Mouse (Mus musculus) midbrain, embryonic 16.5 days (tissue): ENCODE results near the gene Prrc2a. TPM values are rescaled to one million over a fixed set of nuclear protein-coding genes. Genes with fewer than 3 reads are reported as not detected.

ENCODE experiments used
- ATAC-seq: fragments of 200-750 bp; cut with Nextera tagmentation; 2 replicates; pipeline ENCODE4 v1.8.0; 2017; ENCODE audit warnings: moderate TSS enrichment
- H3K27ac ChIP-seq: fragments of 300-500 bp; sonication (generic); 2 replicates; pipeline ENCODE4 v1.5.1; 2014; ENCODE audit warnings: mild to moderate bottlenecking, low read length, mixed read lengths
- H3K27me3 ChIP-seq: fragments of 300-500 bp; sonication (generic); 2 replicates; pipeline ENCODE4 v1.6.1; 2014; ENCODE audit warnings: low read depth, low read length, mixed read lengths; ENCODE audit not compliant: control insufficient read depth, insufficient read depth
- H3K36me3 ChIP-seq: fragments of 300-500 bp; sonication (generic); 2 replicates; pipeline ENCODE4 v1.6.1; 2014; ENCODE audit warnings: mild to moderate bottlenecking, low read length, moderate library complexity, mixed read lengths; ENCODE audit not compliant: control insufficient read depth, insufficient read depth
- H3K4me1 ChIP-seq: fragments of 300-500 bp; sonication (generic); 2 replicates; pipeline ENCODE4 v1.6.1; 2014; ENCODE audit warnings: mild to moderate bottlenecking, low read length, mixed read lengths; ENCODE audit not compliant: control insufficient read depth, insufficient read depth
- H3K4me2 ChIP-seq: fragments of 300-500 bp; sonication (generic); 2 replicates; pipeline ENCODE4 v1.6.1; 2014; ENCODE audit warnings: mild to moderate bottlenecking, low read length, mixed read lengths
- H3K4me3 ChIP-seq: fragments of 300-500 bp; sonication (generic); 2 replicates; pipeline ENCODE4 v1.5.1; 2014; ENCODE audit warnings: low read depth, mild to moderate bottlenecking, low read length, moderate library complexity, mixed read lengths
- H3K9ac ChIP-seq: fragments of 300-500 bp; sonication (generic); 2 replicates; pipeline ENCODE4 v1.6.1; 2014; ENCODE audit warnings: low read depth, low read length, mixed read lengths
- H3K9me3 ChIP-seq: fragments of 300-500 bp; sonication (generic); replicated peaks from 2 replicates; pipeline ENCODE4 v1.6.1; 2014; ENCODE audit warnings: mild to moderate bottlenecking, low read length, mixed read lengths; ENCODE audit not compliant: control insufficient read depth, poor library complexity, severe bottlenecking
- WGBS: fragments of 180-500 bp; shearing (Covaris S2); extraction: QIAGEN DNeasy Blood & Tissue Kit; methylation state at CpG from one replicate; pipeline ENCODE4 v1.1.7; 2014; 5-methylcytosine and 5-hydroxymethylcytosine counted together
- polyA plus RNA-seq: library from polyadenylated mRNA; unstranded; fragments of >200 nt; fragmentation: Nextera tagmentation; extraction: Ambion mirVana; gene quantifications from 2 replicates; pipeline ENCODE4 v1.2.1, GENCODE M21; 2015

Gene Prrc2a
- polyA plus RNA-seq, 1 experiment from 2014 or later, result 148 TPM

- no peaks in the 10 kb centered on the region for H3K9me3 ChIP-seq
- no peak overlapping the region for H3K9ac ChIP-seq
- no peak overlapping the region for H3K4me3 ChIP-seq
- H3K27ac ChIP-seq, result no peak overlapping the region
- H3K36me3 ChIP-seq, result peaks cover 48% of the 10 kb centered on the region
- no peaks in the 10 kb centered on the region for H3K27me3 ChIP-seq
- H3K4me1 ChIP-seq, result peaks cover 26% of the 10 kb centered on the region
- WGBS, result 88% methylated on average over 11 of the region's 11 CpGs
- no peak for ATAC-seq
- H3K4me2 ChIP-seq, result peak overlapping the region; percentile 0; the same call in 1 of the 2 replicates
These were observed 3.3 kb downstream of the Prrc2a start for GRCm38 (mm10) chr17:35161421-35161820.

- Histone ChIP-seq H3K9me3 (no peaks in the 10 kb centered on the region), H3K4me3 (no peak overlapping the region), H3K27me3 (no peaks in the 10 kb centered on the region), H3K27ac (no peak overlapping the region), H3K9ac (no peak overlapping the region), H3K4me2 (no peak overlapping the region), H3K4me1 (peaks cover 18% of the 10 kb centered on the region), H3K36me3 (peaks cover 66% of the 10 kb centered on the region)
- no peak for ATAC-seq
- 87% methylated on average over 7 of the region's 7 CpGs for WGBS
These were observed 5.1 kb downstream of the Prrc2a start for GRCm38 (mm10) chr17:35159638-35160037.

- Histone ChIP-seq H3K27me3 (no peaks in the 10 kb centered on the region), H3K4me1 (peaks cover 18% of the 10 kb centered on the region), H3K9ac (no peak overlapping the region), H3K27ac (no peak overlapping the region), H3K9me3 (no peaks in the 10 kb centered on the region), H3K36me3 (peaks cover 72% of the 10 kb centered on the region), H3K4me3 (no peak overlapping the region), H3K4me2 (no peak overlapping the region)
- ATAC-seq, result no peak
- WGBS, result 95% methylated on average over 16 of the region's 16 CpGs
These were observed 5.7 kb downstream of the Prrc2a start for GRCm38 (mm10) chr17:35158850-35159593.

GRCm38 (mm10) chr17:35157661-35158175 lies 7.0 kb downstream of the Prrc2a start:
- Histone ChIP-seq H3K9me3 (no peaks in the 10 kb centered on the region), H3K4me3 (no peak overlapping the region), H3K27ac (no peak overlapping the region), H3K27me3 (no peaks in the 10 kb centered on the region), H3K36me3 (peaks cover 84% of the 10 kb centered on the region), H3K4me1 (peaks cover 12% of the 10 kb centered on the region), H3K9ac (no peak overlapping the region), H3K4me2 (no peak overlapping the region)
- ATAC-seq, result no peak
- WGBS, result 92% methylated on average over 8 of the region's 8 CpGs

GRCm38 (mm10) chr17:35157254-35157653 lies 7.4 kb downstream of the Prrc2a start:
- no peak overlapping the region for H3K4me3 ChIP-seq
- ATAC-seq, result no peak
- H3K27ac ChIP-seq, result no peak overlapping the region
- no peaks in the 10 kb centered on the region for H3K27me3 ChIP-seq
- H3K4me1 ChIP-seq, result peaks cover 8% of the 10 kb centered on the region
- no peak overlapping the region for H3K4me2 ChIP-seq
- no peak overlapping the region for H3K9ac ChIP-seq
- WGBS, result 94% methylated on average over 8 of the region's 8 CpGs
- peaks cover 88% of the 10 kb centered on the region for H3K36me3 ChIP-seq
- no peaks in the 10 kb centered on the region for H3K9me3 ChIP-seq

GRCm38 (mm10) chr17:35156461-35157200 lies 8.1 kb downstream of the Prrc2a start:
- Histone ChIP-seq H3K4me2 (no peak overlapping the region), H3K4me1 (peaks cover 2% of the 10 kb centered on the region), H3K27me3 (no peaks in the 10 kb centered on the region), H3K9ac (no peak overlapping the region), H3K4me3 (no peak overlapping the region), H3K9me3 (no peaks in the 10 kb centered on the region), H3K36me3 (peaks cover 89% of the 10 kb centered on the region), H3K27ac (no peak overlapping the region)
- no peak for ATAC-seq
- WGBS, result 90% methylated on average over 33 of the region's 33 CpGs

GRCm38 (mm10) chr17:35155451-35155850 lies 9.2 kb downstream of the Prrc2a start:
- no peak overlapping the region for H3K4me2 ChIP-seq
- no peak for ATAC-seq
- H3K9me3 ChIP-seq, result no peaks in the 10 kb centered on the region
- peaks cover 86% of the 10 kb centered on the region for H3K36me3 ChIP-seq
- no peaks in the 10 kb centered on the region for H3K4me1 ChIP-seq
- WGBS, result 89% methylated on average over 12 of the region's 12 CpGs
- H3K9ac ChIP-seq, result no peak overlapping the region
- H3K27me3 ChIP-seq, result no peaks in the 10 kb centered on the region
- no peak overlapping the region for H3K27ac ChIP-seq
- H3K4me3 ChIP-seq, result no peak overlapping the region

GRCm38 (mm10) chr17:35154616-35155015 lies 10.1 kb downstream of the Prrc2a start:
- no peak overlapping the region for H3K27ac ChIP-seq
- no peaks in the 10 kb centered on the region for H3K27me3 ChIP-seq
- no peaks in the 10 kb centered on the region for H3K4me1 ChIP-seq
- H3K4me2 ChIP-seq, result no peak overlapping the region
- H3K36me3 ChIP-seq, result peaks cover 87% of the 10 kb centered on the region
- H3K9me3 ChIP-seq, result no peaks in the 10 kb centered on the region
- no peak for ATAC-seq
- H3K4me3 ChIP-seq, result no peak overlapping the region
- H3K9ac ChIP-seq, result no peak overlapping the region
- WGBS, result 71% methylated on average over 7 of the region's 7 CpGs

- no peak for ATAC-seq
- no peaks in the 10 kb centered on the region for H3K9me3 ChIP-seq
- no peak overlapping the region for H3K27ac ChIP-seq
- H3K4me3 ChIP-seq, result no peak overlapping the region
- WGBS, result 93% methylated on average over 4 of the region's 4 CpGs
- H3K4me2 ChIP-seq, result no peak overlapping the region
- no peaks in the 10 kb centered on the region for H3K27me3 ChIP-seq
- H3K9ac ChIP-seq, result no peak overlapping the region
- H3K4me1 ChIP-seq, result no peaks in the 10 kb centered on the region
- H3K36me3 ChIP-seq, result peaks cover 86% of the 10 kb centered on the region
These were observed 10.8 kb downstream of the Prrc2a start for GRCm38 (mm10) chr17:35153931-35154330.
